8 mouse cellular contexts compared by ENCODE assay signal in genomic region chr1:34167151-34168057, GRCm38 (mm10).
DNase-seq lines count a peak whose midpoint lies in the region; ATAC-seq and TF ChIP-seq lines count a peak whose summit lies in the region.

No protein-coding gene starts in this region.

- no peak overlapping the region for H3K4me3 ChIP-seq in midbrain, embryonic 13.5 days (replicated peaks)
- H3K4me3 ChIP-seq in midbrain, embryonic 11.5 days (ENCODE audit: low read depth, low read length), result no peak overlapping the region
- H3K4me3 ChIP-seq in heart, embryonic 12.5 days, result no peak overlapping the region
- no peak overlapping the region for H3K4me3 ChIP-seq in lung, postnatal 0 days (ENCODE audit: low read depth, low read length)

- TF ChIP-seq EP300 in lung, postnatal 0 days (IDR thresholded peaks at IDR 0.05), result no peak

- no peaks in the 10 kb centered on the region for H3K4me1 ChIP-seq in midbrain, embryonic 13.5 days (replicated peaks)
- no peaks in the 10 kb centered on the region for H3K4me1 ChIP-seq in midbrain, embryonic 11.5 days (ENCODE audit: control insufficient read depth, insufficient read depth, low read length)
- peaks cover 11% of the 10 kb centered on the region for H3K4me1 ChIP-seq in heart, embryonic 12.5 days (replicated peaks)
- no peaks in the 10 kb centered on the region for H3K4me1 ChIP-seq in lung, postnatal 0 days (ENCODE audit: insufficient read depth, low read depth, low read length)

- no peak overlapping the region for H3K27ac ChIP-seq in midbrain, embryonic 13.5 days
- H3K27ac ChIP-seq in midbrain, embryonic 11.5 days (ENCODE audit: low read depth, low read length), result no peak overlapping the region
- H3K27ac ChIP-seq in heart, embryonic 12.5 days (ENCODE audit: poor library complexity, severe bottlenecking), result peak overlapping the region; percentile 77
- no peak overlapping the region for H3K27ac ChIP-seq in lung, postnatal 0 days (ENCODE audit: low read length)

- H3K9ac ChIP-seq in midbrain, embryonic 13.5 days (replicated peaks), result no peak overlapping the region
- H3K9ac ChIP-seq in midbrain, embryonic 11.5 days (ENCODE audit: low read length), result no peak overlapping the region
- no peak overlapping the region for H3K9ac ChIP-seq in heart, embryonic 12.5 days
- no peak overlapping the region for H3K9ac ChIP-seq in lung, postnatal 0 days (replicated peaks; ENCODE audit: low read depth)

- no peaks in the 10 kb centered on the region for H3K27me3 ChIP-seq in midbrain, embryonic 13.5 days
- H3K27me3 ChIP-seq in midbrain, embryonic 11.5 days (ENCODE audit: control insufficient read depth, insufficient read depth, low read length), result no peaks in the 10 kb centered on the region
- H3K27me3 ChIP-seq in heart, embryonic 12.5 days (replicated peaks), result no peaks in the 10 kb centered on the region
- no peaks in the 10 kb centered on the region for H3K27me3 ChIP-seq in lung, postnatal 0 days (replicated peaks; ENCODE audit: insufficient read depth, low read length)

- H3K36me3 ChIP-seq in midbrain, embryonic 13.5 days, result peaks cover 74% of the 10 kb centered on the region
- peaks cover 4% of the 10 kb centered on the region; the same call in 1 of the 2 replicates for H3K36me3 ChIP-seq in midbrain, embryonic 11.5 days (ENCODE audit: control insufficient read depth, insufficient read depth, low read length)
- H3K36me3 ChIP-seq in heart, embryonic 12.5 days, result peaks cover 66% of the 10 kb centered on the region
- H3K36me3 ChIP-seq in lung, postnatal 0 days (ENCODE audit: insufficient read depth, low read length), result peaks cover 26% of the 10 kb centered on the region

- peak; percentile 37 for DNase-seq in cerebellum, adult 9-11 months
- no peak for DNase-seq in cerebellum, adult 8-10 months
- no peak for DNase-seq in midbrain, embryonic 11.5 days (ENCODE audit: low spot score, missing footprints)
- peak; percentile 58 for DNase-seq in lung, postnatal 0 days (ENCODE audit: low spot score)
- DNase-seq in embryo, embryonic 10.5 days (ENCODE audit: low spot score), result no peak
- no peak for DNase-seq in thymus, postnatal 14 days

- 80% methylated on average over 19 of the region's 19 CpGs for WGBS in midbrain, embryonic 13.5 days
- 91% methylated on average over 19 of the region's 19 CpGs for WGBS in midbrain, embryonic 11.5 days
- WGBS in heart, embryonic 12.5 days, result 46% methylated on average over 19 of the region's 19 CpGs
- 42% methylated on average over 19 of the region's 19 CpGs for WGBS in lung, postnatal 0 days

- no peaks in the 10 kb centered on the region for H3K9me3 ChIP-seq in midbrain, embryonic 13.5 days
- H3K9me3 ChIP-seq in midbrain, embryonic 11.5 days (ENCODE audit: control insufficient read depth, low read length), result no peaks in the 10 kb centered on the region
- no peaks in the 10 kb centered on the region for H3K9me3 ChIP-seq in heart, embryonic 12.5 days (replicated peaks)
- no peaks in the 10 kb centered on the region for H3K9me3 ChIP-seq in lung, postnatal 0 days (ENCODE audit: low read length)

- 0 out of 2 replicates have a peak, but pooled peaks have one; percentile 9 for ATAC-seq in midbrain, embryonic 13.5 days
- ATAC-seq in midbrain, embryonic 11.5 days (ENCODE audit: low FRiP score), result no peak
- peak; percentile 77 for ATAC-seq in heart, embryonic 12.5 days (ENCODE audit: insufficient number of reproducible peaks, low FRiP score)
- peak; percentile 53 for ATAC-seq in lung, postnatal 0 days

- H3K4me2 ChIP-seq in midbrain, embryonic 13.5 days (replicated peaks), result no peak overlapping the region
- no peak overlapping the region for H3K4me2 ChIP-seq in midbrain, embryonic 11.5 days
- H3K4me2 ChIP-seq in heart, embryonic 12.5 days, result no peak overlapping the region; the same call in 1 of the 2 replicates
- H3K4me2 ChIP-seq in lung, postnatal 0 days (replicated peaks; ENCODE audit: low read depth, low read length), result no peak overlapping the region

- TF ChIP-seq CTCF in lung, postnatal 0 days (IDR thresholded peaks at IDR 0.05), result no peak

Comparison
In these comparisons a context has a peak if more than half of its experiments do, and no peak if none do; other contexts are left out.
1. DNase-seq: peak in cerebellum, adult 9-11 months (single experiment) and lung, postnatal 0 days (single experiment); none in cerebellum, adult 8-10 months (single experiment), midbrain, embryonic 11.5 days (single experiment), embryo, embryonic 10.5 days (single experiment) and thymus, postnatal 14 days (single experiment).